Mouse (Mus musculus) bone marrow macrophage, adult 2 months (primary cell): ENCODE measurements around the gene Lima1. TPM values are rescaled to one million over a fixed set of nuclear protein-coding genes. Genes with fewer than 3 reads are reported as not detected.
"Not testable (repeated sequence)": the region's sequence is repeated elsewhere in the genome, so short reads cannot be mapped to it uniquely, and the experiment has no call there.

Source experiments
- H3K27ac ChIP-seq: 2 replicates; pipeline ENCODE4 v1.5.1; 2012; ENCODE audit warnings: low read depth, low read length; ENCODE audit not compliant: insufficient read depth
- H3K4me1 ChIP-seq: 2 replicates; pipeline ENCODE4 v1.6.1; 2012; ENCODE audit warnings: low read length; ENCODE audit not compliant: control insufficient read depth, insufficient read depth
- H3K4me3 ChIP-seq: 2 replicates; pipeline ENCODE4 v1.5.1; 2012; ENCODE audit warnings: mild to moderate bottlenecking, low read length, moderate library complexity; ENCODE audit not compliant: insufficient read depth
- CTCF ChIP-seq: IDR thresholded peaks from 2 replicates; pipeline ENCODE4 v1.5.1; 2012; ENCODE audit warnings: low read depth, mild to moderate bottlenecking, low read length, moderate library complexity
- POLR2A ChIP-seq: IDR thresholded peaks from 2 replicates; pipeline ENCODE4 v1.6.1; 2012; ENCODE audit warnings: mild to moderate bottlenecking, low read depth, low read length, borderline replicate concordance
- polyA plus RNA-seq: library from polyadenylated mRNA; stranded (reverse); fragments of >200 nt; gene quantifications from 2 replicates; pipeline ENCODE4 v1.2.4, GENCODE M21; 2012; ENCODE audit not compliant: missing spikeins, insufficient read depth, insufficient read length

The Lima1 gene
- polyA plus RNA-seq, 1 experiment: 49.3 TPM

GRCm38 (mm10) chr15:99839165-99839840 is 36.0 kb downstream of the Lima1 start:
- no peak for TF ChIP-seq POLR2A
- TF ChIP-seq CTCF: no peak

GRCm38 (mm10) chr15:99837561-99837960 is 37.7 kb downstream of the Lima1 start:
- peaks cover 23% of the 10 kb centered on the region for H3K4me1 ChIP-seq
- no peak overlapping the region for H3K27ac ChIP-seq
- no peak for TF ChIP-seq POLR2A
- TF ChIP-seq CTCF: no peak
- no peak overlapping the region for H3K4me3 ChIP-seq

More at GRCm38 (mm10) chr15:99839165-99839840, 36.0 kb downstream of the Lima1 start:
- Histone ChIP-seq H3K4me1 (peaks cover 15% of the 10 kb centered on the region), H3K4me3 (no peak overlapping the region), H3K27ac (no peak overlapping the region)

- H3K4me1 ChIP-seq: peaks cover 23% of the 10 kb centered on the region
- H3K4me3 ChIP-seq: no peak overlapping the region
- peak overlapping the region; percentile 27; the same call in 1 of the 2 replicates for H3K27ac ChIP-seq
- TF ChIP-seq CTCF (no peak), POLR2A (no peak)
Measured at GRCm38 (mm10) chr15:99835191-99835590, 40.1 kb downstream of the Lima1 start.

- Histone ChIP-seq H3K4me3 (no peak overlapping the region), H3K4me1 (peaks cover 23% of the 10 kb centered on the region), H3K27ac (peak overlapping the region; percentile 27)
- TF ChIP-seq CTCF (no peak), POLR2A (no peak)
Measured at GRCm38 (mm10) chr15:99834681-99835080, 40.6 kb downstream of the Lima1 start.

GRCm38 (mm10) chr15:99833648-99834454 is 41.4 kb downstream of the Lima1 start:
- TF ChIP-seq POLR2A: no peak
- no peak for TF ChIP-seq CTCF
- H3K27ac ChIP-seq: no peak overlapping the region
- H3K4me1 ChIP-seq: peaks cover 23% of the 10 kb centered on the region
- no peak overlapping the region for H3K4me3 ChIP-seq

GRCm38 (mm10) chr15:99831535-99831934 is 43.7 kb downstream of the Lima1 start:
- TF ChIP-seq CTCF: no peak
- no peak for TF ChIP-seq POLR2A
- Histone ChIP-seq H3K27ac (no peak overlapping the region), H3K4me1 (peaks cover 21% of the 10 kb centered on the region), H3K4me3 (no peak overlapping the region)

- Histone ChIP-seq H3K27ac (no peak overlapping the region), H3K4me3 (no peak overlapping the region), H3K4me1 (peaks cover 10% of the 10 kb centered on the region)
- TF ChIP-seq CTCF: no peak
- TF ChIP-seq POLR2A: no peak
Measured at GRCm38 (mm10) chr15:99828061-99828460, 47.2 kb downstream of the Lima1 start.

- TF ChIP-seq CTCF: no peak
- TF ChIP-seq POLR2A: no peak
- Histone ChIP-seq H3K27ac (no peak overlapping the region), H3K4me3 (no peak overlapping the region), H3K4me1 (peaks cover 11% of the 10 kb centered on the region)
Measured at GRCm38 (mm10) chr15:99826210-99826888, 48.9 kb downstream of the Lima1 start.

GRCm38 (mm10) chr15:99825211-99825610 is 50.0 kb downstream of the Lima1 start:
- no peak overlapping the region for H3K4me3 ChIP-seq
- no peak overlapping the region for H3K27ac ChIP-seq
- H3K4me1 ChIP-seq: peaks cover 13% of the 10 kb centered on the region
- TF ChIP-seq POLR2A (no peak), CTCF (no peak)

- Histone ChIP-seq H3K27ac (peak overlapping the region; percentile 39), H3K4me3 (no peak overlapping the region), H3K4me1 (peaks cover 15% of the 10 kb centered on the region)
- TF ChIP-seq POLR2A: no peak
- TF ChIP-seq CTCF: no peak
Measured at GRCm38 (mm10) chr15:99823322-99823898, 51.8 kb downstream of the Lima1 start.

GRCm38 (mm10) chr15:99822501-99822900 is 52.8 kb downstream of the Lima1 start:
- H3K4me3 ChIP-seq, H3K27ac ChIP-seq: not testable (repeated sequence)
- H3K4me1 ChIP-seq: peaks cover 15% of the 10 kb centered on the region
